Mouse (Mus musculus) gastrocnemius, postnatal 14 days (tissue): ENCODE results near the gene Asb3. TPM values are rescaled to one million over a fixed set of nuclear protein-coding genes. Genes with fewer than 3 reads are reported as not detected.
A peak's percentile ranks its signal among the peaks of the same experiment; 100 is the strongest.

Experiments used
- DNase-seq: peaks from one replicate; pipeline ENCODE4 v3.0.0; 2021; ENCODE audit warnings: mixed read lengths
- intact Hi-C: fragments of 180-260 bp; cut with DNase I; formaldehyde crosslinking; loops from one replicate; pipeline ENCODE4 v1.15.1; 2025; ENCODE audit warnings: low total_unique reads
- long read RNA-seq, 2 experiments: library from polyadenylated mRNA; stranded (forward); transcript quantifications; one replicate each; pipeline ENCODE4 v2.0.0; 2021
- total RNA-seq, 2 experiments: library from RNA; stranded (reverse); gene quantifications; 2 replicates each; pipeline ENCODE4 v1.2.3; 2021

The Asb3 gene
- 1 to 10 TPM; 5.0 to 5.1 TPM for total RNA-seq
- long read RNA-seq, experiment 1, partial matches to known transcripts = 0 of 7 reads
- long read RNA-seq, experiment 1, other reads (novel, unspliced or antisense) = 4 of 7 reads
- long read RNA-seq, experiment 2, transcript Asb3-201 (10 exons, 3,228 nt) = major isoform, 10 of 11 reads
- long read RNA-seq, experiment 2, partial matches to known transcripts = 0 of 11 reads
- long read RNA-seq, experiment 2, other reads (novel, unspliced or antisense) = 1 of 11 reads

DNA sequence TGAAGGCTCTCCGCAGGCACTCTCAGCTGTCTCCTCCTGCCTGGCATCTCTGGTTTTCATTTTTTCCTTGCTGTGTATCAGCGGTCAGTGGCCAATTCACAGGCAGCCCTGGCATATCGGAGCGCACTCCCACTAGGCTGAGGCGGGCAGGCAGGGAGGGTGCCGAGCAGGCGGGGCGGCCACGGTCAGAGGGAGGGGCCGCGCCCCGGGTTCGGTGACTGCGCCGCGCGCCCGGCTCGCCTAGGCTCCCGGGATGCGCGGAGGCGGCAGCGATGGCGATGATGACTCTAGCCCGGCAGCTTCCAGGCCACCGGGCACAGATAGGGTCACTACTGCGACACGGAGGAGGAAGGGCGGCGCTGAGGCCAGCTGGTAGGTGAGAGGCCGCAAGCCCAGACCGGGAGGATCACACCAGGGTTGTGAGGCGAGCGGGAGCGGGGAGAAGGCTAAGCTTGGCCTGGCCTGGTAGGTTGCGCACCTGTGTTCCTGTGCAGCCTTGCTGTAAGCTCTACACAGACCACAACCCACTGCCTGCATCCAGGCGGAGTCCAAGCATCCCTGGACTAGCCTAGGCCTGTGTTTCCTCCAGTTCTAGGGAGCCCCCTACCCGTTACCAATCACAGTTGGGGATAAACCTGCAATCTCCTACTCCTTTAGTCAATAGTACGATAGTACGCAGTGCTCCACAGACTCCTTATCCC lies at the start of gene Asb3, which contains the start of gene Gpr75:
Asb3 (plus strand) TSS at position 246 of the 701 bp plus-strand sequence.
Gpr75 (plus strand) TSS at position 188 of the 701 bp plus-strand sequence.
- intact Hi-C loops = no loop called here
- peak; percentile 66 for DNase-seq

DNA sequence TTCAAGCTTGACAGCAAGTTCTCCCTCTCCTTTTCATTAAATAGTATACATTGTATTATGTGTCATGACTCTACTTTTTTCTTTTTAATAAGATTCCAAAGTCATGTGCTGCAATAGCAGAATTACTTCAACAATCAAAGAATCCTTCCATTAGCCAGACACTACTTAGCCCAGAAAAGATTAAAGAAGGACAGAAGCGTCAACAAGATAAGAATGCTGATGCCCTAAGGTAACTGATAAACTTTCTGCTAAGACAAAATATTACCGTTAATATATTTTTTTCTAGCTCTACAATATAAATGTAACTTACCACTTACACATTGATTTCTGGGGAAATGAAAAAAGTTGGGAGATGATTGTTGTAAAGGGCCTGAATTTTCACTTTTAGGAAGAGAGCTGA lies 46.4 kb upstream of the Asb3 start:
- no peak for DNase-seq

DNA sequence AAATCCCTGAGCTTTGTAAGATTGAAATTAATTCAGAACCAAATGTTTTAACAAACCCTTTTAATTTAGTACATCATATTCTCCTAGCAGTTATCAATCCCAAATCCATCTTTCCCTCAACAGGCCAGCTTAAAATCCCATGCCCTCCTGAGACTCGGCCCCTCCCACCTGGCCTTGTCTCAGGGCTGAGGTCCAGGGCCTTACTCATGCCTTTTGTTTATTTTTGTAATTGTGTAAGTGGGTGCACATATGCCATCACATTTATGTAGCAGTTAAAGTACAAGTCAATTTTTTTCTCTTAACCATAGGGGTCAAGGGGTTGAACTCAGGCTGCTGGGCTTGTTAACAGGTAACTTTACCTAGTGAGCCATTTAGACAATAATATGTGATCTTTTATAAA lies 40.9 kb upstream of the Asb3 start:
- DNase-seq = no peak
- intact Hi-C loops = no loop called here

More for the DNA sequence above, 46.4 kb upstream of the Asb3 start:
- intact Hi-C loops = no loop called here

DNA sequence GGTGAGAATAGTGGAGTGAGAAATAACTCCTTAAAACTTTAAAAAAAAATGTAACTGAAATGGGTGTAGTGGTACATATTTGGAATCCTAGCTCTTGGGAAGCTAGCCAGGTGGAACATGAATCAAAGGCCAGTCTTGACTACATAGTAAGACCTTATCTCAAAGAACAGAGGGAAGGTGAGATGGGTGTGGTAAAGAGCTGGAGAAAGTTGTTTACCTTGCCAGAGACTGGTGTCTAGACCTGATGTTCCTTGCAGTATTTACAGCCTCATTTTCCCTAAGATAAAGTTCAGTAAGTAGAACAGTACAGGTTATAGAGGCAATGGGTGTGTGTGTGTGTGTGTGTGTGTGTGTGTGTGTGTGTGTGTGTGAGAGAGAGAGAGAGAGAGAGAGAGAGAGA lies 12.8 kb upstream of the Asb3 start:
- intact Hi-C loops = no loop called here
- DNase-seq = no peak

DNA sequence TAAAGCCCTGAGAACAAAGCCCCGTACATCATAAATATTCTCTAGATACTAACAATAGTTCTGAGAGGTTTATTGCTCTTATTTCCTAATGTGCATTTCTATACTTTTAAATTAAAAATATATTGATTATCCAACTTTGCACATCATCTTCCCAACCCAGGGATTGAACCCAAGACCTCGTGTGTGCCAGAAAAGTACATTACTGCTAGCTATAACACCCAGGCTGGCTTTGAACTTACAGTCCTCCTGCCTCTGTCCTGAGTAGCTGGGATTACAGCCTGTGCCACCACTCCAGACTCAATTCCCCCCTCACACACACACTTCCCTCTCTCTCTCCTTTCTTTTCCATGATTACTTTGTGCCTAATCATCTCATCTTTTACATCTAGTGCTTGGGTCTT lies 2.9 kb downstream of the Asb3 start:
- no peak for DNase-seq

DNA sequence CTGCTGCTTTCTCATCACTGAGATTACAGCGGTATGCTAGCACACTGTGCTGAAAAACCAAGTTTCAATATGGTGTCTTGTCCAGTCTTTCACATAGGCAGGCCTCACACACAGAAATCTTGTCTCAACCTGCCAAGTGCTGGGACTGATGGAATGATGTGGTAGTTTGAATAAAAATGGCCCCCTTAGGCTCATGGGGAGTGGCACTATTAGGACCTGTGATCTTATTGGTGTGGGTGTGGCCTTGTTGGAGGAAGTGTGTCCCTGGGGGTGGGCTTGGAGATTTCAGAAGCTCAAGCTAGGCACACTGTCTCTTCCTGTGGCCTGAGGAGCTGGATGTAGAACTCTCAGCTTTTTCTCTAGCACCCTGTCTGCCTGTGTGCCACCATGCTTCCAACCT lies 11.0 kb downstream of the Asb3 start:
- DNase-seq = no peak
- intact Hi-C loops = no loop called here

More for the DNA sequence above, 2.9 kb downstream of the Asb3 start:
- intact Hi-C loops = no loop called here

DNA sequence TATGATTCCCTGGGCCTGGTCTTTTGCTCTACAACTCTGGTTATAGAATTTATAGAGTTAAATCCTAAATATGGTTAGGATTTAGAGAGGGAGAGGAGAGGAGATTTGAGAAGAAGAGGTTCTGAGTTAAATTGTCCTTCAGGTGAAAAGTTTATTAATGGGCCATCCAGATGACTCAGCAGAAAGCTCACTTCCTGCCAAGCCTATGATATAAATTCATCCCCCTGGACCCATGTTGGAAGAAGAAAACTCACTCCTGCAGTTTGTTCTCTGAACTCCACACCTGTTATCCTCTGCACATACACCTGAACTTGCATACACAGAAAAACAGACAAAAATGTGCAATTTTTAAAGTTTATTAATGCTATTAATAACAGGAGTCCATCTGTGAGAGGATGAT lies 14.1 kb downstream of the Asb3 start:
- intact Hi-C loops = no loop called here
- DNase-seq = no peak

DNA sequence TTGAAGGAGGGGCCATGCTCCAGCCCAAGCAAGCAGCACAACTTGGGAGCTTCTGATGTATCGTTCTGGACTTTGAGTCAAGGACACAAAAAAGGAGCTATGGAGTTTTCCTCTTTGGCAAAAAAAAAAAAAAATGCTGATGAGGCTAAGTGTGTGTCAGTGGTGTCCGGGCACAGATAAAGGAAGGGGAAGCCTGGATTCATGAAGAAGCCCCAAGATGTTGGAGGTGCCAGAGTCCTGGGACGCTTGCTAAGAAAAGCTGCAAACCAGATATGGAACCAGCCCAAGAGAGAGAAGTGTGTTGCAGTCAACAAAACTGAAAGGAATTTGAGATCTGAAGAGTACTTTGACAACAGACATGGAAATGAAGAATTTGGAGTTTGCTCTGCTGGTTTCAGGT lies 27.1 kb downstream of the Asb3 start:
- intact Hi-C loops = no loop called here
- no peak for DNase-seq

DNA sequence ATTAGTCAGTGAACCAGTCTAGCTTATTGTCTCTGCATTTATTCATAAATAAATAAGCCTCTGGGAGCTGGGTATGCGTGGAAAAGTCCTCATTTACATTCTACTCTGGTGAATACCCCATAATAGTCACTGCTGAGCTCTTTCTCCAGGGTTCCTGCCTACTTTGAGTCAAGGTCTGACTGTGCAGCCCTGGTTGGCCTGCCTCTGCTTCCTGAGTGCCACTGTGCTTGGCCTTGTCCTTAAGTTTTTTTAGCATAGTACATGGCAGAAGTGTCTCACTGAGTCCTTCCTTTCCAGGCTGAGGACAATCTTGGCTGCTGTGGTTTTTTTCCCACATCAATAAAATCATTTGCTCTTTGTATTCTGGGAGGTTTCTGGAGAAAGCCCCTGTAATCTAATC lies 35.4 kb downstream of the Asb3 start:
- no peak for DNase-seq
- intact Hi-C loops = no loop called here

DNA sequence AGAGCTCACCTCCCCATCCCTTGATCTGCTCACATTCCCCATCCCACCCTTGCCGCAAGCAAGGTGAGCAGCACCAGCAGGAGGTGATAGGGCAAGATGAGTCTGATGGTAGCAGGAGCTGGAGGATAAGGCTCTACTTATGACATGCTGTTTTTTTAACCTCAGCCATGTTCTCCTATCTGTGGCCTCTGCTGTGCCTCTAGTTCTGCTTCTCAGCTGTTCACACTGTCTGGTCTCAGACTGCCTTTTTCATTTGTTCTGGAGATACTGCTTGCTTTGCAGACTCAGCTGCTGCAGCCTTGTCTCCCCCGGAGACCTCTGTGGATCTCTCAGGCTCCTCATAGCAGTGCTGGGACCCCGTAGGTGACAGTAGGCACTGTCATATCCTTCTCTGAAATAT lies 38.1 kb downstream of the Asb3 start:
- DNase-seq = no peak
- intact Hi-C loops = no loop called here

DNA sequence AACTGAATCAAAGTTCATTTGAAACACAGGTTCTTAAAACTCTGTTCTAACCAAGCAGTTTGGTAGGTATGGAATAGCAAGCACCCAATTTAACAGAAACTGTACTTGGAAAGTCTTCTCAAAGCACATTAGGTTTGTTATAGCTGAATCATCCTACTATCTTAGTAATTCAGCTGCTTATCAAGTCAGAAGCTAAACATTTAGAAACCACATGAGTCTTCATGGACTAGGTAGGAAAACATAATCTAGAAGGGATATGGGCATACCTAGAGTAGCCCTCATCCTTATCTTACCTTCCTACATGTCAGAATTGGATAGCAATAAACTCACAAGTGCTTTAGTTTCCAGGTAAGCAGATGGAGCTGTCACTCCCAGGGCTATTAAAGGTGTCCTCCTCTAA lies 42.9 kb downstream of the Asb3 start:
- no peak for DNase-seq
- intact Hi-C loops = no loop called here

DNA sequence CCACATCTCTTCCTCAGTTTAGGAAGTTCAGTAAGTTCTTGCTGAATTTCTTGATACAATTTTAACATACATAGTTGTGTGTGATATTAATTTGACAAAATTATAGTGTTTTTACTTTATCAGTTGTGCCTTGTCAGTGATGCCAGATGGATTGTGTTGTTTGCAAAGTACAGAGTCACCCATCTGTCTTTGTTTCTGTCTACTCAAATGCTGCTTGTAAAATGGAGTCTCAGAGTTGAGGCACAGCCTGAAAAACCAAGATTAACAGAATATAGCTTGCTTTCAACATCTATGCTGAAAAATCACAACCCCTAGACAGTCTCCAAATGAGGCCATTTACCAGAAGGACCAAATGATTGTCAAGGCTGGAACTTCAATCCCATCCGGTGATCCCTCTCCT lies 43.3 kb downstream of the Asb3 start:
- no peak for DNase-seq
- intact Hi-C loops = no loop called here

DNA sequence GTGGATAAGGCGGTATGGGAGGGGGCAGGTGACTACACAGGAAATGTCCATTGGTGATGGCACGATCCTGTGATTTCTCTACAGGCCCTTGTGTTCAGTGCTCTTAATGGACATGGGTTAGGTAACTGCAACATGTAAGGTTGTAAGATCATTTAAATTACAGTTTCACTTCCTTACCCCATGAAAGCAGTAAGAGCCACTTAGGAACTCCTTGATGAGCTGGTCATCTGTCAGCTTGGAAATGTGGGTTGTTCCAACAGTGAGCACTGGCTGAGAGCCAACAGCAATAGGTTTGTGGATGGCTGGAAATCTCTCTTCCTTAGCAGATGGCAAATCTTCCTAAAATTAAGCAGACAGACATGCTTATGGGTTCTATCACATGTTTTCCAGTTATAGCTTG lies 58.3 kb downstream of the Asb3 start:
- intact Hi-C loops = no loop called here

DNA sequence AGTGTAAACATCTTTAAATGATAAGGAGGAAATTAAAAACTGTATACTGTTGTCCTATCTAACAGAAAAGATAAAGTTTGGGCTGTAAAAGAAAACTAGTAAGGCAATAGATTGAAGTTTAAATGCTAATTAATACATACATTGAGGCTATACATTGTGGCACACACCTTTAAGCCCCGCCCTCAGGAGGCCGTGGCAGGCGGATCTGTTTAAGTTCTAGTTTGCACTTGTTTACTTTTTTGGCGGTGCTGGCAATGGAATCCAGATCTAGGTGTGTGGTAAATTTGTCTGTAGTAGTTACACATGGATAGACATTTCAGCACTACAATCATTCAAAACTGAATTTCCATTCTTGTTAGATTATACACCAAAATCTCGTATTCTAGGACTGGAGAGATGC lies 67.6 kb downstream of the Asb3 start:
- intact Hi-C loops = no loop called here
- no peak for DNase-seq

More for the DNA sequence above, 58.3 kb downstream of the Asb3 start:
- DNase-seq = no peak

DNA sequence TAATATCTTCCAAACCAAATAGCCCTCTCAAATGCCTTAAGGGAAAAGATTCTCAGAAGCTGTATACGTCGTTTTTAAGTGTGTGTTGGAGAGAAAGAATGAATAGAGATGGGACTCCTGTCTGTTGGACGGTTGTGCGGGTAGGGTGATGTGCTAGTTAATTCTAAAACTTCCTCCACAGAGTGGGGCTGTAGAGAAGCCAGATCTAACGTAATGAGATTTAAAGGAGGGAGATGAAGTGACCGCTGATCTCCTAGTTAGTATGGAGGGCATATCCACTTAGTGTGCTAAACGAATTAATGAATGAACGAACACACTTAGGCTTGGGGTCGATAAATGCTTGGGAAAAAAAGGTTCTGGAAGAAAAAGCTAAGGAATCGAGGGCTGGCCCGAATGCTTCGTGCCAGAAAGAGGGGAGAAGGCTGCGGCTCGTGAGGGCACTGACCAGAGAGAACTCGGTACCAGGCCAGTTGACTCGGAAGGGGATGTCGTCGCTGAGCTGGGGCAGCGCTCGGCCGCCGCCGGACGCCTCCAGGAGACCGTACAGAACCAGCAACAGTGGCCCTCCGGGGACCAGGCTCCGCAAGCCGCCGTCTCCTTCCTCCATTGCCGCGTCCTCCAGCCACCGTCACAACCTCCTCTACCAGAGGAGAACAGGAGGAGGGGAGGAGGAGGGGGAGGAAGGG lies 68.4 kb downstream of the Asb3 start:
- DNase-seq = peak; percentile 38
- intact Hi-C loops = no loop called here

DNA sequence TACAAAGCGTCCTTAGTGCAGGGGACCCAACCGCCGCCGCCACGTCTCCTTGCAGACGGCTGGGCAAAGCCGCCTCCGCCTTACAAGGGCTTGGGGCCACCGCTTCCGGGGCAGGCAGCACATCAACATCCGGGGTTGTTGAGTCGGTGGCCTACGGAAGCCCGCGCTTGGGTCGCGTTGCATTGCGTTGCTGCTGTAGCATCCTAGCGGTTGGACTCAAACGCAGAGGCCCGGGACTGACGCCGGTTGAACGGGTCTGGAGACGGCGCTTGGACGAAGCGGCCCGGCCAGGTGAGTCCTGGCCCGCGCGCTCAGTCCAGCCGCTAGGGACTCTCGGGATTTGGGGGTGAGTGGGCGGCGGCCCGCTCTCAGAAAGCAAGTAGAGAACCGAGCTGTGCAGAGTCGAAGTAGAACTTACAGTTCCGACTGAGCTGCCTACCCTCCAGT lies 69.1 kb downstream of the Asb3 start, which contains the start of gene Erlec1:
Erlec1 (minus strand) TSS at position 57 of the 447 bp plus-strand sequence.
- intact Hi-C loops = no loop called here

DNA sequence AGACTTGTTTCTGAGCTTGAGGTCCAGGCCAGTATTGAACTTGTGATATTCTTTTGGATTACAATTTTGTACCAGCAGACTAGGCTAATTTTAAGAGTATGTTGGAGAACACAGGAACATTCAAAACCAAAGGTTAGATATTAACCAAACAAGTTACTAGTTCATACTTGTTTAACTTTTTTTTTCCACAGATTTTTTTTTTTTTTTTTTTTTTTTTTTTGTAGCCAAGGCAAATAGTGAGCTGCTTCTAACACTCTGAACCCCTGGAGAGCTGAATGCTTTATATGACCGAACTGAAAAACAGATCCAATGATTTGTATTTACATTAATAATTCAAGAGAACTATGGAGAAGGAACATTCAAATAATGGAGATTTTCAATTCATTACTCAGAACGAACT lies 100.0 kb downstream of the Asb3 start:
- intact Hi-C loops = no loop called here
- no peak for DNase-seq

More for the DNA sequence above, 69.1 kb downstream of the Asb3 start, which contains the start of gene Erlec1:
- DNase-seq = peak; percentile 90

DNA sequence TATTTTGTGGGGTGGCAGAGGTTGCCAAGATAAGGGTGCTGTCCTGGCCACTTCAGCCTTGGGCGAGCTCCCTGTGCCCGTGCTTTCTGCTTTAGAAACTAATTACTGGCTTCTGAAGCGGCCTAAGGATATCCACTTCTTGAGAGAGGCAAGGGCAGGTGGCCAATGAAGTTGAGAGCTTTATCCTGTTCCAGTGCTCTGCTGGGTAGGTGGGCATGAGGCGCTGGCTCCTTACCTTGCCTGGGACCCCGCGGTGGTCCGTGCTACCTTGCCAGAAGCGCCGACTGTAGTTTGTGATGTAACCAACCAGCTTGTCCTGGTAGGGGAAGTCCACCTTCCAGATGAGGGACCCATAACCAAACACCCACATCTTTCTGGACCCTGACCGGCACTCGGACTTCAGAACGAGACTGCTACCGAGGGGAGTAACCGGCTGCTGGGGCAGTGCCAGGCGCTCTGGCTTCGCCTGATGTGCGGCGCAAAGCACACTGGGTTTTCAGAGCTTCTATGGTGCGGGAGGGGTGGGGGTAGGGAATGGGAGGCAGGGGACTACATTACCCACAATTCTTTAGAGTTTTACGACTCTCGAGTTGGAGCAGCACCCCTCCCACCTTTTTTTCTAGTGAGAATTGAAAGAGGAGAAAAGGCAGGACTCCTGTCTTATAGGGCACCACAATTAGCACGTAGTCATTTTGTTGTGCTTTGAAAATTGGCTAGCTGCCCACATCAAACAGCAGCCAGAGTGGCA lies 100.8 kb downstream of the Asb3 start, which contains the start of gene Chac2:
Chac2 (minus strand) TSS at position 474 of the 748 bp plus-strand sequence.
- peak; percentile 91 for DNase-seq
- intact Hi-C loops = no loop called here

DNA sequence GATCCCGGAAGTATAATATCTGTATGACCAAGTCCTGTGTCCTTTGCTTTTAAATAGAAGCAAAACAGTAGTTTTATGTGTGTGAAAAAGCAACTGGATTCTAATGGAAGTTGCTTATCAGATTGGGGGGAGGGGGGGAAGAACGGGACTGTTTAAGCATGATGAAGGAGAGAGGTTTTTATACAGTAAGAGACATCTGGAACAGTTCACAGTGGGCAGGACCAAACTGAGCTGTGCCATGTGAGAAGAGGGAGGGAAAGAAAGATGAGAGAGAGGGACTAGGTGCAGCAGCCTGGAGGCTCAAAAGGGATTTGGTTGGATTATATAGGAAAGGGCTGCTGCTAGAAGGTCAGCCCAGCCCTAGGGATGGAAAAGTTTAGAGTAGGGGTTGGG lies 101.4 kb downstream of the Asb3 start:
- intact Hi-C loops = no loop called here
- DNase-seq = no peak

DNA sequence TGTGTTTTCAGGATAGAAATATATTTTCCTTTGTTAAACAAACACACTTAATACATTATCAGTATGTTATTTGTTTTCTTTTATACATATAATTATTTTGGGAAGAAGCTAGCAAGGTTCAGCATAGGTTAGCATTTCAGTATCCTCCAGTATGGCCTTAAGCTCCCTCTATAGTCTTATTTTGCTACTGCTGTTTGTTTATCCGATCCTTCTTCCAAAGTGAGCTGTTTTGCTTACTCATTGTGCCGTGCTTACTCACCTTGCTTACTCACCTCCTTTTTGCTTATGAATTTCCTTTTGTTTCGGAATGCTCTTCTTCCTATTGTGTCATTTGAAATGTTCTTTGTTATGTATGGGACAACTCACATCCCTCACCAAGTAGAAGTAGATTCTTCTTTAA lies 111.5 kb downstream of the Asb3 start:
- DNase-seq = no peak
- intact Hi-C loops = no loop called here
